Mouse (Mus musculus): ENCODE measurements around the gene Adgrg5.

The Adgrg5 gene

GRCm38 (mm10) chr8:94923405-94923804 is at the start of gene Adgrg5:
Gene Adgrg5, plus strand, starts transcription at chr8:94923694.
- no peak for DNase-seq (ENCODE audit: low spot score)

- no peak for DNase-seq (ENCODE audit: low spot score)
These were observed 49.1 kb upstream of the Adgrg5 start for GRCm38 (mm10) chr8:94874358-94874757.

- no peak for DNase-seq (ENCODE audit: low spot score)
These were observed 48.2 kb upstream of the Adgrg5 start for GRCm38 (mm10) chr8:94875096-94875870.

- DNase-seq (ENCODE audit: low spot score), result no peak
These were observed 47.7 kb upstream of the Adgrg5 start for GRCm38 (mm10) chr8:94875871-94876150.

GRCm38 (mm10) chr8:94876197-94876730 is 47.2 kb upstream of the Adgrg5 start, which contains the start of gene Dok4:
Gene Dok4, minus strand, starts transcription at chr8:94876330.
- DNase-seq (ENCODE audit: low spot score), result no peak

- no peak for DNase-seq (ENCODE audit: low spot score)
These were observed 46.7 kb upstream of the Adgrg5 start for GRCm38 (mm10) chr8:94876820-94877219.

GRCm38 (mm10) chr8:94880742-94881141 is 42.8 kb upstream of the Adgrg5 start:
- DNase-seq (ENCODE audit: low spot score), result no peak

GRCm38 (mm10) chr8:94888383-94889036 is 35.0 kb upstream of the Adgrg5 start:
- DNase-seq (ENCODE audit: low spot score), result no peak

- no peak for DNase-seq (ENCODE audit: low spot score)
These were observed 30.6 kb upstream of the Adgrg5 start for GRCm38 (mm10) chr8:94892917-94893316.

GRCm38 (mm10) chr8:94899262-94899661 is 24.2 kb upstream of the Adgrg5 start:
- no peak for DNase-seq (ENCODE audit: low spot score)

GRCm38 (mm10) chr8:94900617-94901016 is 22.9 kb upstream of the Adgrg5 start:
- no peak for DNase-seq (ENCODE audit: low spot score)

GRCm38 (mm10) chr8:94901031-94901430 is 22.5 kb upstream of the Adgrg5 start:
- DNase-seq (ENCODE audit: low spot score), result no peak

- DNase-seq (ENCODE audit: low spot score), result no peak
These were observed 19.8 kb upstream of the Adgrg5 start for GRCm38 (mm10) chr8:94903709-94904108.

- DNase-seq (ENCODE audit: low spot score), result no peak
These were observed 18.9 kb upstream of the Adgrg5 start for GRCm38 (mm10) chr8:94904450-94905175.

- no peak for DNase-seq (ENCODE audit: low spot score)
These were observed 15.7 kb upstream of the Adgrg5 start for GRCm38 (mm10) chr8:94907591-94908300.

- peak; percentile 55 for DNase-seq (ENCODE audit: low spot score)
These were observed 14.6 kb upstream of the Adgrg5 start for GRCm38 (mm10) chr8:94908847-94909246.

- no peak for DNase-seq (ENCODE audit: low spot score)
These were observed 10.3 kb upstream of the Adgrg5 start for GRCm38 (mm10) chr8:94913061-94913660.

GRCm38 (mm10) chr8:94914256-94914655 is 9.2 kb upstream of the Adgrg5 start:
- DNase-seq (ENCODE audit: low spot score), result no peak

- DNase-seq (ENCODE audit: low spot score), result no peak
These were observed 8.8 kb upstream of the Adgrg5 start for GRCm38 (mm10) chr8:94914701-94915101.

GRCm38 (mm10) chr8:94916311-94916959 is 7.1 kb upstream of the Adgrg5 start:
- no peak for DNase-seq (ENCODE audit: low spot score)

GRCm38 (mm10) chr8:94916960-94917324 is 6.6 kb upstream of the Adgrg5 start:
- DNase-seq (ENCODE audit: low spot score), result no peak

Data from left cerebral cortex, adult 11 months (tissue).